Mouse (Mus musculus): ENCODE data around the gene Morc2a. TPM values are rescaled to one million over a fixed set of nuclear protein-coding genes. Genes with fewer than 3 reads are reported as not detected.
A peak's percentile ranks its signal among the peaks of the same experiment; 100 is the strongest.

Gene Morc2a
- polyA plus RNA-seq, 1 experiment, result not detected

DNA sequence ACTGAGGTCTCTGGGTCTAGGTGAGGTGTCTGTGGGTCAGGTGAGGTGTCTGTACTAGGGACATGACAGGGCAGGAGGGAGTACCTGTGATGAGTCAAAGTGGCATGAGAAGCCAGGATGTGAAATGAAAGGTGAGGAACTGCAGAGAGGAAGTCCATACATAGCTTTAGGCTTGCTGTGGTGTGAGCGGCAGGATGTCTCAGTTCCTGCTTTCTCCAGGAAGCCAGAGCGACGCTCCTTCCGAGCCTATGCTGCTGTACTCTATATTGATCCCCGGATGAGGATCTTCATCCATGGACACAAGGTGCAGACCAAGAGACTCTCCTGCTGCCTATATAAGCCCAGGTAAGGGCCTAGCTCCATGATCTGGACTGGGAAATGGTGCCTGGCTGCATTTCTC, 27.4 kb downstream of the Morc2a start:
- H3K4me1 ChIP-seq (ENCODE audit: control insufficient read depth, insufficient read depth, low read length), result no peaks in the 10 kb centered on the region
- no peak overlapping the region for H3K27ac ChIP-seq (ENCODE audit: insufficient read depth, low read depth, low read length)
- WGBS, result 98% methylated on average over 5 of the region's 5 CpGs
- TF ChIP-seq CTCF (IDR thresholded peaks at IDR 0.05; ENCODE audit: insufficient read depth, low read depth, low read length), result no peak
- no peak for TF ChIP-seq POLR2A (IDR thresholded peaks at IDR 0.05; ENCODE audit: insufficient read depth, low read depth, low read length)
- H3K4me3 ChIP-seq (ENCODE audit: insufficient read depth, low read depth, low read length), result no peak overlapping the region

DNA sequence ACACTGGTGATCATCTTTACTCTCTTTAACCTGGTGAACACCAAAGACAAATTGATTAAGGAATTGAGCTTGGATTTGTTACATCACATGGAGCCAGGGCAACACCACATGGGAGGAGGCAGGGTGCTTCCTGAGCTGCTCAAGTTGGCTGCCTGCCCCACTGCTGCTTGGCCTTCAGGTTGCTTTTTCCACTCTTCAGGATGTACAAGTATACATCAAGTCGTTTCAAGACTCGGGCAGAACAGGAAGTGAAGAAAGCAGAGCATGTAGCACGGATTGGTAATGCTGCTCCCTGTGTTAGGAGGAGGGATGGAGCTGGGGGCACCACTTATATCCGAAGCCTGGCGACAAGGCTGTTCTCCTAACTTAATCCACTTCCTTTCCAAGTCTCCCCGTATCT, 28.2 kb downstream of the Morc2a start:
- 73% methylated on average over 6 of the region's 6 CpGs for WGBS
- no peak for TF ChIP-seq POLR2A (IDR thresholded peaks at IDR 0.05; ENCODE audit: insufficient read depth, low read depth, low read length)
- TF ChIP-seq CTCF (IDR thresholded peaks at IDR 0.05; ENCODE audit: insufficient read depth, low read depth, low read length), result no peak
- H3K4me1 ChIP-seq (ENCODE audit: control insufficient read depth, insufficient read depth, low read length), result no peaks in the 10 kb centered on the region
- no peak overlapping the region for H3K4me3 ChIP-seq (ENCODE audit: insufficient read depth, low read depth, low read length)
- no peak overlapping the region for H3K27ac ChIP-seq (ENCODE audit: insufficient read depth, low read depth, low read length)

DNA sequence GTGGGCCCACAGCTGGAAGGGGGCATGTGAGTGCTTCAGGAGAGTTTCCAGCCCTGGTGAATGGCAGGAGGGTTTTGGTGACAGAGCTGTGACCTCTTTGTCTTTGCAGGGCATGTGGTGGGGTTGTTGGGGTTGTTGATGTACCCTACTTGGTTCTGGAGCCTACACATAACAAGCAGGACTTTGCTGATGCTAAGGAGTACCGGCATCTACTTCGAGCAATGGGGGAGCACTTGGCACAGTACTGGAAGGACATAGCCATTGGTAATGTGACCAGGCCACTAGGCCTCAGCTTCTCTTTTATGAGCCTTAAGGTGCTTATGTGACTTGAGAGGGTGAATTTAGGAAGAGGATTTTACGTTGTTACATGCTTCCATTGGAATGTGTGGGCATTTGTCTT, 30.8 kb downstream of the Morc2a start:
- 95% methylated on average over 3 of the region's 3 CpGs for WGBS
- TF ChIP-seq POLR2A (IDR thresholded peaks at IDR 0.05; ENCODE audit: insufficient read depth, low read depth, low read length) (no peak), CTCF (IDR thresholded peaks at IDR 0.05; ENCODE audit: insufficient read depth, low read depth, low read length) (no peak)
- Histone ChIP-seq H3K4me1 (ENCODE audit: control insufficient read depth, insufficient read depth, low read length) (no peaks in the 10 kb centered on the region), H3K27ac (ENCODE audit: insufficient read depth, low read depth, low read length) (no peak overlapping the region), H3K4me3 (ENCODE audit: insufficient read depth, low read depth, low read length) (no peak overlapping the region)

DNA sequence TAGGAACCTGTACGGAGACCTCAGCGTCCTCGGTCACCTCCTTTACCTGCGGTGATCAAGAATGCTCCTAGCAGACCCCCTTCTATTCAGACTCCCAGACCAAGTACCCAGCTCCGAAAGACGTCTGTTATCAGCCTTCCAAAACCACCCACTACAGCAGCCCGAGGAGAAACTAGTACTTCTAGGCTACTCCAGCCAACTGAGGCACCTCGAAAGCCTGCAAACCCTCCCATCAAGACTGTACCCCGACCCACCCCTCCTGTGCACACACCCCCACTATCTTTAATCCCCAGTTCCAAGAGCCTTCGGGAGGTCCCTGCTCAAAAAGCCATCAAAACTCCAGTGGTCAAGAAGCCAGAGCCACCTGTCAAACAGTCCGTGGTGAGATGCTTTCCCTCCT, 34.7 kb downstream of the Morc2a start:
- WGBS, result 93% methylated on average over 11 of the region's 11 CpGs
- TF ChIP-seq POLR2A (IDR thresholded peaks at IDR 0.05; ENCODE audit: insufficient read depth, low read depth, low read length) (no peak), CTCF (IDR thresholded peaks at IDR 0.05; ENCODE audit: insufficient read depth, low read depth, low read length) (no peak)
- no peak overlapping the region for H3K4me3 ChIP-seq (ENCODE audit: insufficient read depth, low read depth, low read length)
- no peak overlapping the region for H3K27ac ChIP-seq (ENCODE audit: insufficient read depth, low read depth, low read length)
- H3K4me1 ChIP-seq (ENCODE audit: control insufficient read depth, insufficient read depth, low read length), result peaks cover 2% of the 10 kb centered on the region; the same call in 1 of the 2 replicates

DNA sequence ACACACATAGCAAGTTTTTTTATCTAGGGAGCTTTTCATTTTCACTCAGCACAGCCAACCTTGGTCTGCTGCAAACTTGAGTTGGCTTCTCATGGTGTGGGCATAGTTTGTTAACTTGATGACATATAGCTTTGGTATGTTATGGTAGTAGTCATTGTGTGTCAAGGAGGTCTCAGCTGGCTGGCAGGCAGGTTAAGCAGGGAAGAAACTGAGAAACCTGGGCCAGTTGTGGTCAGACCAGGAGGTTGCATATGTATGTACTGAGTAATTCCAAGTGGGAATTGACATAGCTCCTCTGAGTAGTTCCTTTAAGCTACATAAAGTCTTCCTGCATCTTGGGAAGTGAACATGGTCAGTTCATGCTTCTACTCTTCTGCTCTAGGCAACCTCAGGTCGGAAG, 35.2 kb downstream of the Morc2a start:
- no peak for TF ChIP-seq POLR2A (IDR thresholded peaks at IDR 0.05; ENCODE audit: insufficient read depth, low read depth, low read length)
- no peak for TF ChIP-seq CTCF (IDR thresholded peaks at IDR 0.05; ENCODE audit: insufficient read depth, low read depth, low read length)
- no peak overlapping the region for H3K4me3 ChIP-seq (ENCODE audit: insufficient read depth, low read depth, low read length)
- 100% methylated on average over 1 of the region's 1 CpGs for WGBS
- H3K27ac ChIP-seq (ENCODE audit: insufficient read depth, low read depth, low read length), result no peak overlapping the region
- peaks cover 2% of the 10 kb centered on the region; the same call in 1 of the 2 replicates for H3K4me1 ChIP-seq (ENCODE audit: control insufficient read depth, insufficient read depth, low read length)

DNA sequence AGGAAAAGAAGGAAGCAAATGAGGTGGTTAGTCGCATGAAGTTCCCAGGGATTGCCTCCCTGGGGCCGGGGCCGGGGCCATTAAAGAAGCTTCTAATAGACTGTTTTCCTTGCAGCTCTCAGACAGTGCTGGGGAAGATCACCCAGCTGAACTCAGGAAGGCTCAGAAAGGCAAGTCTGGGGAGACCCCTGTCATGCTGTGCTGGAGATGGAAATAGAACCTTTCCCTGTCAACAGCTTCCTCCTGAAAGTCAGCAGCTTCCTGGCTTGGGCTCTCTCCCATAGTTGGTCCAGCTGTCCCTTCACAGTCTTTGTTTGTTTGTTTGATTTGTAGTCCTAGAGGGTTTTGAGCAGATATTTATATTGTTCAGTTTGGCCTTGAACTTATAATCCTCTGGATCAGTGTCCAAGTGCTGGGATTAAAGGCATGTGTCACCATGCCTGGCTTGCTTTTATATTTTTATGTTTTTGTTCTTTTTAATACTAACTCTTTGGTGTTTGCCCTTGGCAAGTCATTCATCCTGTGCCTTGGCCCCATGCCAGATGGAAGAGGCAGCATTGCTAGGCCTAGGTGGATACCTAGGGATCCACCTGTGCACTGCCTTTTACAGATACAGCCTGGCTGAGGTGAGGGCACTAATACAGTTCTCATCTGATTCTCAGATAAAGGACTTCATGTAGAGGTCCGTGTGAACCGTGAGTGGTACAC, 35.9 kb downstream of the Morc2a start:
- 87% methylated on average over 5 of the region's 5 CpGs for WGBS
- TF ChIP-seq CTCF (IDR thresholded peaks at IDR 0.05; ENCODE audit: insufficient read depth, low read depth, low read length), result no peak
- no peak for TF ChIP-seq POLR2A (IDR thresholded peaks at IDR 0.05; ENCODE audit: insufficient read depth, low read depth, low read length)
- peaks cover 2% of the 10 kb centered on the region; the same call in 1 of the 2 replicates for H3K4me1 ChIP-seq (ENCODE audit: control insufficient read depth, insufficient read depth, low read length)
- H3K27ac ChIP-seq (ENCODE audit: insufficient read depth, low read depth, low read length), result no peak overlapping the region
- no peak overlapping the region for H3K4me3 ChIP-seq (ENCODE audit: insufficient read depth, low read depth, low read length)

DNA sequence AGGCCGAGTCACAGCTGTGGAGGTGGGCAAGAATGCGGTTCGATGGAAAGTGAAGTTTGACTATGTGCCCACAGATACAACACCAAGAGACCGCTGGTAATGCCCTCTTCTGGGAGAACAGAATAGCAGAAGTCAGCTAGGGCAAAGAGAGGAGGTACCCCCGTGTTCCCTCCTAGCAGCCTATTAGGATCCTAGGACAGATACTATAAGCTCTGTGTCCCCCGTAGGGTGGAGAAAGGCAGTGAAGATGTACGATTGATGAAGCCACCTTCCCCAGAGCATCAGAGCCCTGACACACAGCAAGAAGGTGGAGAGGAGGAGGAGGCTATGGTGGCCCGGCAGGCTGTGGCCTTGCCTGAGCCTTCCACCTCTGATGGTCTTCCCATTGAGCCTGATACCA, 36.4 kb downstream of the Morc2a start:
- no peak overlapping the region for H3K27ac ChIP-seq (ENCODE audit: insufficient read depth, low read depth, low read length)
- WGBS, result 92% methylated on average over 8 of the region's 8 CpGs
- no peak overlapping the region for H3K4me3 ChIP-seq (ENCODE audit: insufficient read depth, low read depth, low read length)
- TF ChIP-seq CTCF (IDR thresholded peaks at IDR 0.05; ENCODE audit: insufficient read depth, low read depth, low read length), result no peak
- no peak for TF ChIP-seq POLR2A (IDR thresholded peaks at IDR 0.05; ENCODE audit: insufficient read depth, low read depth, low read length)
- peaks cover 2% of the 10 kb centered on the region; the same call in 1 of the 2 replicates for H3K4me1 ChIP-seq (ENCODE audit: control insufficient read depth, insufficient read depth, low read length)

DNA sequence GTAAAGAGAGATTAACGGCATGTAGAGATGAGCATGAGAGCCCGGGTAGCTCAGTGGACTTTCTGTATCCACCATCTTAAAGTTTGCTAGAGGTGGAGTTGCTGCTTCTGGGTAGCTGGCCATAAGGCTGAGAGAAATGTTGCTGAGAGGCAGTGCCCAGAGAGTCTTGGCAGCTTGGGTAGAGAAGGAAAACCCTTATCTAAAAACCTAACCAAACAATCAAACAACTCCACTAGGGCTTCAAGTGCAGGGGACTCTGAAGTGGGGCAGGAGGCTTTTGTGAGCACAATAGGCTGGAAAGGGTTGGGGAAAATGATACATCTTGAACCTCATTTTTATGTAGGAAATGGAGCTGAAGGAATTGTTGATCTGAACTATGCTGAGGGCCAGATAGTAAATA, 37.3 kb downstream of the Morc2a start:
- TF ChIP-seq POLR2A (IDR thresholded peaks at IDR 0.05; ENCODE audit: insufficient read depth, low read depth, low read length) (no peak), CTCF (IDR thresholded peaks at IDR 0.05; ENCODE audit: insufficient read depth, low read depth, low read length) (no peak)
- WGBS, result 89% methylated on average over 2 of the region's 2 CpGs
- Histone ChIP-seq H3K27ac (ENCODE audit: insufficient read depth, low read depth, low read length) (no peak overlapping the region), H3K4me1 (ENCODE audit: control insufficient read depth, insufficient read depth, low read length) (peaks cover 2% of the 10 kb centered on the region; the same call in 1 of the 2 replicates), H3K4me3 (ENCODE audit: insufficient read depth, low read depth, low read length) (no peak overlapping the region)

DNA sequence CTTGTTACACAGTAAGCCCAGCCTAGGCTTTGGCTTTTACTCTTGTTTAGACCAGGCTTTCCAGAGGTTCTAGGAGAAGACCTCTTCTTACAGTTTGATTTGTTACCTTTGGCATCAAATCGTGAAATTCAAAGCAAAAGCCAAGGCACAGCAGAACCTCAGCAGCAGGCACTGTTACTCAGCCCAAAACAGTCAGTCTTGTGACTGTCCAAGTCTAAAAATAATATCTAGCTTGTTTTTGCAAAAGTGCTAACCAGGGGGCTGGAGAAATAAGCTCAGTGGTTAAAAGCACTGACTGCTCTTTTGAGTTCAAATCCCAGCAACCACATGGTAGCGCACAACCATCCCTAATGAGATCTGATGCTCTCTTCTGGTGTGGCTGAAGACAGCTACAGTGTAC, 37.9 kb downstream of the Morc2a start:
- Histone ChIP-seq H3K4me3 (ENCODE audit: insufficient read depth, low read depth, low read length) (no peak overlapping the region), H3K4me1 (ENCODE audit: control insufficient read depth, insufficient read depth, low read length) (peaks cover 2% of the 10 kb centered on the region; the same call in 1 of the 2 replicates), H3K27ac (ENCODE audit: insufficient read depth, low read depth, low read length) (peak overlapping the region; percentile 69; the same call in 1 of the 2 replicates)
- WGBS, result 61% methylated on average over 2 of the region's 2 CpGs
- TF ChIP-seq CTCF (IDR thresholded peaks at IDR 0.05; ENCODE audit: insufficient read depth, low read depth, low read length) (no peak), POLR2A (IDR thresholded peaks at IDR 0.05; ENCODE audit: insufficient read depth, low read depth, low read length) (no peak)

All from olfactory bulb, adult 2 months (tissue).